In the genomic region with DNA sequence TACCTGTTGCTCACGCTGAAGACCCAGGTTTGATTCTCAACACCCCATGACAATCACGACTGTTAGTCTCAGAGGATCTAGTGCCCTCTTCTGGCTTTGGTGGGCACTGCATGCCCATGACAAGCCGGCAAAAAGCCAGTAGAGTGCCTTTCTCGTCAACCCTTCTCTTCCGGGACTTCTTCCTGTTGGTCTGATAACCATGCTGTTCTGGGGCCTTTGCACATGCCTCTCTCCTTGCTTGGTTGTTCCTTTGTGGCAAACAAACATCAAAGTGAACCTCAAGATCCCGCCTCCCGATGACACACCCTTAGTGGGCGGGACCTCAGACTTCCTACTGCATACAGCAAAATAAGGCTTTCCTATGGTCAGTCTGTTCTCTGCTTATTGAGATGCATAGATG, we compare ENCODE assay signal across 8 mouse cellular contexts. TPM values are rescaled to one million over a fixed set of nuclear protein-coding genes. Genes with fewer than 3 reads are reported as not detected.
A peak's percentile ranks its signal among the peaks of the same experiment; 100 is the strongest.
DNase-seq lines count a peak whose midpoint lies in the region; ATAC-seq lines count a peak whose summit lies in the region.

No protein-coding gene starts in this region.

- peak; percentile 41 for DNase-seq in heart, postnatal 4 days
- no peak for DNase-seq in heart, adult 8-10 months (ENCODE audit: low spot score)
- peak; percentile 60 for DNase-seq in CD4-positive, CD25-positive, alpha-beta regulatory T cell, adult 2 months (ENCODE audit: low read depth, low spot score)
- peak; percentile 35 for DNase-seq in retina, embryonic 14.5 days (ENCODE audit: low spot score)
- no peak for DNase-seq in layer of hippocampus, postnatal 36 days
- no peak for DNase-seq in embryo, embryonic 11 days
- DNase-seq in kidney, postnatal 10 days, result no peak

- peak; percentile 63 for ATAC-seq in erythroblast, adult 5-6 weeks (replicated peaks; ENCODE audit: low FRiP score, poor library complexity, severe bottlenecking)

RNA-seq across cellular contexts. Expression of a gene that starts 9.4 kb away (rescaled TPM):
- 10 to 100 TPM; 16.4 to 17.1 TPM for total RNA-seq in heart, postnatal 4 days (2021)
- 10 to 100 TPM; 32.7 to 43.3 (median 40.3) TPM for total RNA-seq in heart, adult 8-10 months (2022)
- 1.3 and 2.1 TPM in 2 replicates for total RNA-seq in erythroblast, adult 5-6 weeks (2015; ENCODE audit: low replicate concordance)
- total RNA-seq in erythroblast, adult 5-6 weeks (2017; ENCODE audit: low replicate concordance), result 0.70 and 3.2 TPM in 2 replicates
- total RNA-seq in layer of hippocampus, postnatal 36 days (2021), result 10 to 100 TPM; 21.2 to 24.1 TPM

RNA-seq across cellular contexts. Expression of a gene that starts 13.8 kb away (rescaled TPM):
- 10 to 100 TPM; 95.4 to 95.9 TPM for total RNA-seq in heart, postnatal 4 days (2021)
- total RNA-seq in heart, adult 8-10 months (2022), result 10 to 100 TPM; 59.5 to 77.7 (median 70.8) TPM
- 67.2 and 101 TPM in 2 replicates for total RNA-seq in erythroblast, adult 5-6 weeks (2015; ENCODE audit: low replicate concordance)
- 13.8 and 14.2 TPM in 2 replicates for total RNA-seq in erythroblast, adult 5-6 weeks (2017; ENCODE audit: low replicate concordance)
- total RNA-seq in layer of hippocampus, postnatal 36 days (2021), result 10 to 100 TPM; 56.1 to 56.8 TPM

RNA-seq across cellular contexts. Expression of a gene that starts 48.5 kb away (rescaled TPM):
- total RNA-seq in heart, postnatal 4 days (2021), result under 1 TPM; 0.24 to 0.32 TPM
- under 1 TPM in 1 of 4 experiments, not detected in 3; 0.11 TPM for total RNA-seq in heart, adult 8-10 months (2022)
- total RNA-seq in erythroblast, adult 5-6 weeks (2015; ENCODE audit: low replicate concordance), result not detected in 2 replicates
- total RNA-seq in erythroblast, adult 5-6 weeks (2017; ENCODE audit: low replicate concordance), result not detected in 2 replicates
- under 1 TPM in 1 of 2 experiments, not detected in 1; 0.22 TPM for total RNA-seq in layer of hippocampus, postnatal 36 days (2021)

Comparison
In these comparisons a context has a peak if more than half of its experiments do, and no peak if none do; other contexts are left out.
1. DNase-seq: peak in heart, postnatal 4 days (single experiment), CD4-positive, CD25-positive, alpha-beta regulatory T cell, adult 2 months (single experiment) and retina, embryonic 14.5 days (single experiment); none in heart, adult 8-10 months (single experiment), layer of hippocampus, postnatal 36 days (0 of 2), embryo, embryonic 11 days (single experiment) and kidney, postnatal 10 days (single experiment).
2. RNA of a gene that starts 9.4 kb away (total RNA-seq): 32.7 to 43.3 TPM in heart, adult 8-10 months, 21.2 to 24.1 TPM in layer of hippocampus, postnatal 36 days and 16.4 to 17.1 TPM in heart, postnatal 4 days; 0.70 to 3.2 TPM in erythroblast, adult 5-6 weeks; every median in the first group is over 4 times any median in the second.